Mouse (Mus musculus) colon, adult 2 months (tissue): ENCODE measurements around the gene Gm42715. TPM values are rescaled to one million over a fixed set of nuclear protein-coding genes. Genes with fewer than 3 reads are reported as not detected.

ENCODE experiments used
- polyA plus RNA-seq: library from polyadenylated mRNA; depleted of rRNA; stranded (reverse); fragments of >200 nt; gene quantifications from 2 replicates; pipeline ENCODE4 v1.2.3, GENCODE M21; 2012; rRNA removed

The Gm42715 gene
- 9.9 and 12.4 TPM in 2 replicates for polyA plus RNA-seq

GRCm38 (mm10) chr7:127519284-127519683, at the start of gene Gm42715:
Gm42715 (plus strand) TSS chr7:127519584.

GRCm38 (mm10) chr7:127478635-127479317, 40.6 kb upstream of the Gm42715 start, which contains the start of gene Fbrs:
Fbrs (plus strand) TSS chr7:127479199.

GRCm38 (mm10) chr7:127511808-127512230, 7.6 kb upstream of the Gm42715 start, which contains the start of gene Srcap:
Srcap (plus strand) TSS chr7:127511983.

GRCm38 (mm10) chr7:127561340-127561858, 42.0 kb downstream of the Gm42715 start, which contains the start of gene Tmem265:
Tmem265 (plus strand) TSS chr7:127561390.

GRCm38 (mm10) chr7:127572895-127573471, 53.6 kb downstream of the Gm42715 start, which contains the start of gene Phkg2:
Phkg2 (plus strand) TSS chr7:127573340.

GRCm38 (mm10) chr7:127588011-127588871, 68.9 kb downstream of the Gm42715 start, which contains the start of the genes Ccdc189 and Rnf40:
Ccdc189 (minus strand) TSS chr7:127588595.
Rnf40 (plus strand) TSS chr7:127588767.

GRCm38 (mm10) chr7:127614891-127615843, 95.8 kb downstream of the Gm42715 start, which contains the start of gene Zfp629:
Zfp629 (minus strand) TSS chr7:127615797.

Other genes starting within 250 kb of the Gm42715 start
- gene Sephs2, start 245.5 kb upstream of the Gm42715 start, polyA plus RNA-seq = 34.1 and 39.1 TPM in 2 replicates
- 3.6 and 5.0 TPM in 2 replicates for gene Itgal, start 223.3 kb upstream of the Gm42715 start, polyA plus RNA-seq
- 50.1 and 52.5 TPM in 2 replicates for gene Zfp768, start 174.0 kb upstream of the Gm42715 start, polyA plus RNA-seq
- gene Zfp747, start 143.5 kb upstream of the Gm42715 start, polyA plus RNA-seq = 13.0 and 13.4 TPM in 2 replicates
- gene 9130019O22Rik, start 132.4 kb upstream of the Gm42715 start, polyA plus RNA-seq = 4.5 and 4.7 TPM in 2 replicates
- 9.8 and 10.4 TPM in 2 replicates for gene E430018J23Rik, start 126.0 kb upstream of the Gm42715 start, polyA plus RNA-seq
- 7.7 and 7.9 TPM in 2 replicates for gene Zfp764, start 112.8 kb upstream of the Gm42715 start, polyA plus RNA-seq
- gene Zfp688, start 97.5 kb upstream of the Gm42715 start, polyA plus RNA-seq = 24.4 and 29.7 TPM in 2 replicates
- 4.1 and 4.6 TPM in 2 replicates for gene Zfp689, start 70.4 kb upstream of the Gm42715 start, polyA plus RNA-seq
- 75.9 and 78.1 TPM in 2 replicates for gene Prr14, start 60.0 kb upstream of the Gm42715 start, polyA plus RNA-seq
- 24.0 and 34.3 TPM in 2 replicates for gene Fbrs, start 40.4 kb upstream of the Gm42715 start, polyA plus RNA-seq
- 19.2 TPM in 2 replicates for gene Srcap, start 7.6 kb upstream of the Gm42715 start, polyA plus RNA-seq
- 0.83 and 2.6 TPM in 2 replicates for gene Tmem265, start 41.8 kb downstream of the Gm42715 start, polyA plus RNA-seq
- gene Phkg2, start 53.8 kb downstream of the Gm42715 start, polyA plus RNA-seq = 55.0 and 55.1 TPM in 2 replicates
- gene Ccdc189, start 69.0 kb downstream of the Gm42715 start, polyA plus RNA-seq = 3.1 and 3.2 TPM in 2 replicates
- 24.1 and 24.4 TPM in 2 replicates for gene Rnf40, start 69.2 kb downstream of the Gm42715 start, polyA plus RNA-seq
- 8.3 and 8.5 TPM in 2 replicates for gene Zfp629, start 96.2 kb downstream of the Gm42715 start, polyA plus RNA-seq
- gene Bcl7c, start 189.3 kb downstream of the Gm42715 start, polyA plus RNA-seq = 30.5 and 30.6 TPM in 2 replicates
- gene Ctf1, start 193.2 kb downstream of the Gm42715 start, polyA plus RNA-seq = 17.1 and 23.7 TPM in 2 replicates
- gene Ctf2, start 212.6 kb downstream of the Gm42715 start, polyA plus RNA-seq = not detected in 2 replicates
- 47.9 and 56.8 TPM in 2 replicates for gene Fbxl19, start 225.0 kb downstream of the Gm42715 start, polyA plus RNA-seq